Mouse (Mus musculus) T-cell, adult 2 months (primary cell): ENCODE measurements around the gene Kctd3.

Experiments
- DNase-seq: peaks from one replicate; pipeline ENCODE4 v3.0.0; 2022; ENCODE audit warnings: low spot score

Kctd3 gene

GRCm38 (mm10) chr1:189010671-189011070 lies 3.0 kb upstream of the Kctd3 start:
- DNase-seq = no peak

- DNase-seq = no peak
These were observed 311 bp upstream of the Kctd3 start for GRCm38 (mm10) chr1:189007980-189008324.

GRCm38 (mm10) chr1:189006826-189007225 lies 815 bp downstream of the Kctd3 start:
- no peak for DNase-seq

GRCm38 (mm10) chr1:189006267-189006666 lies 1.4 kb downstream of the Kctd3 start:
- DNase-seq = no peak

GRCm38 (mm10) chr1:189004774-189005173 lies 2.9 kb downstream of the Kctd3 start:
- DNase-seq = no peak

GRCm38 (mm10) chr1:189001815-189002214 lies 5.8 kb downstream of the Kctd3 start:
- DNase-seq = no peak

- DNase-seq = no peak
These were observed 7.7 kb downstream of the Kctd3 start for GRCm38 (mm10) chr1:188999981-189000380.

- no peak for DNase-seq
These were observed 9.7 kb downstream of the Kctd3 start for GRCm38 (mm10) chr1:188997921-188998320.

GRCm38 (mm10) chr1:188993218-188993617 lies 14.4 kb downstream of the Kctd3 start:
- peak; percentile 27 for DNase-seq

GRCm38 (mm10) chr1:188980050-188980449 lies 27.6 kb downstream of the Kctd3 start:
- peak; percentile 37 for DNase-seq

GRCm38 (mm10) chr1:188973926-188974325 lies 33.7 kb downstream of the Kctd3 start:
- DNase-seq = no peak

- DNase-seq = no peak
These were observed 34.6 kb downstream of the Kctd3 start for GRCm38 (mm10) chr1:188973078-188973477.

GRCm38 (mm10) chr1:188952501-188952900 lies 55.1 kb downstream of the Kctd3 start:
- no peak for DNase-seq

GRCm38 (mm10) chr1:188951091-188951490 lies 56.5 kb downstream of the Kctd3 start:
- DNase-seq = no peak

GRCm38 (mm10) chr1:188948276-188948675 lies 59.4 kb downstream of the Kctd3 start:
- no peak for DNase-seq

- DNase-seq = no peak
These were observed 59.8 kb downstream of the Kctd3 start for GRCm38 (mm10) chr1:188947794-188948193.

GRCm38 (mm10) chr1:188946849-188947248 lies 60.8 kb downstream of the Kctd3 start:
- DNase-seq = no peak

- DNase-seq = no peak
These were observed 62.3 kb downstream of the Kctd3 start for GRCm38 (mm10) chr1:188945326-188945725.

- DNase-seq = no peak
These were observed 70.3 kb downstream of the Kctd3 start for GRCm38 (mm10) chr1:188937246-188937780.
